Mouse (Mus musculus): Measurements from ENCODE around the gene Phgdh. TPM values are rescaled to one million over a fixed set of nuclear protein-coding genes. Genes with fewer than 3 reads are reported as not detected.
"Not testable (repeated sequence)": the region's sequence is repeated elsewhere in the genome, so short reads cannot be mapped to it uniquely, and the experiment has no call there.

Gene Phgdh
- polyA plus RNA-seq (2014; fragmentation: Nextera tagmentation; extraction: Ambion mirVana): 332 and 367 TPM in 2 replicates

DNA sequence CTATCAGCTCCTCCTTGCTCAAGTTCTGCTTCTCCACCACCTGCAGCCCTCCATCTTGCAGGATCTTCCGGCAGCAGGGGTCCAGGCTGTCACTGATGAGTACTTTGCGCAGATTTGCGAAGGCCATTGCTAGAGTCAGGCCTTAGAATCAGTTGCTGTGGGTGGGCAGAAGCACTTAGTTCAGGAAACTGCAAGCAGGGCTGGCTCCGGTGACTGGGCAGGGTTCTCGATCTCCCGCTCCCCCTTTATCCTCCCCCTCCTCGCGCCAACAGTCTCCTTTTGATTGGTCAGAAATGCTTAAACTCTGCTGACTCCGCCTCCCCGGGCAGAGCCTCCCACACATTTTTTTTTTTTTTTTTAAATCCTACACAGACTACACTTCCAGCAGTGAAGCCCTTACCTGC is at the start of gene Phgdh:
Phgdh (minus strand) TSS at position 285 of the 404 bp plus-strand sequence.
- Histone ChIP-seq H3K4me3 (ENCODE audit: low read depth, low read length) (peak within 1 kb of the TSS; percentile 73), H3K27ac (ENCODE audit: low read depth, low read length) (peak within 1 kb of the TSS; percentile 39), H3K9ac (ENCODE audit: low read length) (peak within 1 kb of the TSS; percentile 74), H3K4me2 (ENCODE audit: low read depth, low read length, severe bottlenecking) (peak within 1 kb of the TSS; percentile 82)
- H3K4me1 ChIP-seq (replicated peaks; ENCODE audit: control insufficient read depth, insufficient read depth, low read length); H3K9me3 ChIP-seq (ENCODE audit: control insufficient read depth, low read length); H3K27me3 ChIP-seq (ENCODE audit: control insufficient read depth, insufficient read depth, low read length); H3K36me3 ChIP-seq (ENCODE audit: control insufficient read depth, insufficient read depth, low read length): not testable (repeated sequence)
- peak; percentile 88 for ATAC-seq (replicated peaks; ENCODE audit: low FRiP score)
- DNase-seq (ENCODE audit: low spot score): peak; percentile 88
- under 1% methylated on average over 10 of the region's 10 CpGs for WGBS

DNA sequence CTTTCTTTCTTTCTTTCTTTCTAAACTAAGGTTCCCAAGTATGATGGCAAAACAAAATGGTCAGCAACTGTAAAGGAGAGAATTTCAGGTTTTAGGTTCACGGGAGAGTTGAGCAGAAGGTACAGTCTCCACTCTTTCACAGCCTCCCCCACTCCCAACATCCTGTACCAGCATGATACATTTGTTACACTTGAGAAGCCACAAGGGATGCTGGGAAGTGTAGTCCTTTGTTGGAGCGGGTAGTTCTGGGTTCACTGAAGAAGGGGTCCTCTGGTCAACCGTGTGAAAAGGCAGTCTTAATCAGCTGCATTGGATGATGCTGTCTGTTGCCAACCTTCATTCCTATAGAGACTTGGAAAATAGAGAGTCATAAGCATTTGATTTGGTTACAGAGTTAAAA is 49.5 kb upstream of the Phgdh start:
- WGBS: 61% methylated on average over 3 of the region's 3 CpGs

GRCm38 (mm10) chr3:98387756-98388155 is 48.0 kb upstream of the Phgdh start:
- ATAC-seq (replicated peaks; ENCODE audit: low FRiP score) (no peak), DNase-seq (ENCODE audit: low spot score) (no peak)
- no peaks in the 10 kb centered on the region for H3K9me3 ChIP-seq (ENCODE audit: control insufficient read depth, low read length)
- WGBS: 91% methylated on average over 7 of the region's 7 CpGs
- peaks cover 6% of the 10 kb centered on the region for H3K4me1 ChIP-seq (replicated peaks; ENCODE audit: control insufficient read depth, insufficient read depth, low read length)
- H3K27ac ChIP-seq (ENCODE audit: low read depth, low read length): no peak overlapping the region
- H3K27me3 ChIP-seq (ENCODE audit: control insufficient read depth, insufficient read depth, low read length): no peaks in the 10 kb centered on the region
- H3K9ac ChIP-seq (ENCODE audit: low read length): no peak overlapping the region
- H3K36me3 ChIP-seq (ENCODE audit: control insufficient read depth, insufficient read depth, low read length): no peaks in the 10 kb centered on the region
- no peak overlapping the region for H3K4me2 ChIP-seq (ENCODE audit: low read depth, low read length, severe bottlenecking)
- H3K4me3 ChIP-seq (ENCODE audit: low read depth, low read length): no peak overlapping the region

More for the DNA sequence above, 49.5 kb upstream of the Phgdh start:
- Histone ChIP-seq H3K36me3 (ENCODE audit: control insufficient read depth, insufficient read depth, low read length) (no peaks in the 10 kb centered on the region), H3K9me3 (ENCODE audit: control insufficient read depth, low read length) (no peaks in the 10 kb centered on the region), H3K4me2 (ENCODE audit: low read depth, low read length, severe bottlenecking) (no peak overlapping the region), H3K27me3 (ENCODE audit: control insufficient read depth, insufficient read depth, low read length) (no peaks in the 10 kb centered on the region), H3K27ac (ENCODE audit: low read depth, low read length) (no peak overlapping the region), H3K4me3 (ENCODE audit: low read depth, low read length) (no peak overlapping the region), H3K4me1 (replicated peaks; ENCODE audit: control insufficient read depth, insufficient read depth, low read length) (no peaks in the 10 kb centered on the region), H3K9ac (ENCODE audit: low read length) (no peak overlapping the region)
- ATAC-seq (replicated peaks; ENCODE audit: low FRiP score): peak; percentile 56; the same call in 1 of the 2 replicates
- DNase-seq (ENCODE audit: low spot score): no peak

DNA sequence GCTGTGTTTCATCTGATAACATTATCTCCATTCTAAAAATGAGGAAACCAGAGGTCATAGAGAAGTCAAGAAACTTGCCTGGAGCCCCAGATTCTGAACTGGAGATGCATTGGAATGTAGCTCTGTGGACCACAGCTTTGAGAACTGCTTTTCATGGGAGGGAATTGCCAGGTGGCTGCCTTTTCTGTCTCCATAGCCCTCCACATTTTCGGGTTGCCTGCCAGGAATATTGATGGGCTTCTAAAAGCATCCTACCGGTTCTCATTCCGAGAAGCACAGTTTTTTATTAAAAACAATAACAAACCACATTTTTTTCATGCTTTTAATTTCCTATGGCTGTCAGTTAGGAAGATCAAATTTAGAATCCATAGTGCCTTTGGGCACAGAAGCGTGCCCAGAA is 47.3 kb upstream of the Phgdh start:
- Histone ChIP-seq H3K4me1 (replicated peaks; ENCODE audit: control insufficient read depth, insufficient read depth, low read length) (peaks cover 6% of the 10 kb centered on the region), H3K27ac (ENCODE audit: low read depth, low read length) (no peak overlapping the region), H3K9ac (ENCODE audit: low read length) (no peak overlapping the region), H3K27me3 (ENCODE audit: control insufficient read depth, insufficient read depth, low read length) (no peaks in the 10 kb centered on the region), H3K4me3 (ENCODE audit: low read depth, low read length) (no peak overlapping the region), H3K36me3 (ENCODE audit: control insufficient read depth, insufficient read depth, low read length) (no peaks in the 10 kb centered on the region), H3K4me2 (ENCODE audit: low read depth, low read length, severe bottlenecking) (no peak overlapping the region), H3K9me3 (ENCODE audit: control insufficient read depth, low read length) (no peaks in the 10 kb centered on the region)
- ATAC-seq (replicated peaks; ENCODE audit: low FRiP score) (no peak), DNase-seq (ENCODE audit: low spot score) (no peak)
- WGBS: 78% methylated on average over 4 of the region's 4 CpGs

DNA sequence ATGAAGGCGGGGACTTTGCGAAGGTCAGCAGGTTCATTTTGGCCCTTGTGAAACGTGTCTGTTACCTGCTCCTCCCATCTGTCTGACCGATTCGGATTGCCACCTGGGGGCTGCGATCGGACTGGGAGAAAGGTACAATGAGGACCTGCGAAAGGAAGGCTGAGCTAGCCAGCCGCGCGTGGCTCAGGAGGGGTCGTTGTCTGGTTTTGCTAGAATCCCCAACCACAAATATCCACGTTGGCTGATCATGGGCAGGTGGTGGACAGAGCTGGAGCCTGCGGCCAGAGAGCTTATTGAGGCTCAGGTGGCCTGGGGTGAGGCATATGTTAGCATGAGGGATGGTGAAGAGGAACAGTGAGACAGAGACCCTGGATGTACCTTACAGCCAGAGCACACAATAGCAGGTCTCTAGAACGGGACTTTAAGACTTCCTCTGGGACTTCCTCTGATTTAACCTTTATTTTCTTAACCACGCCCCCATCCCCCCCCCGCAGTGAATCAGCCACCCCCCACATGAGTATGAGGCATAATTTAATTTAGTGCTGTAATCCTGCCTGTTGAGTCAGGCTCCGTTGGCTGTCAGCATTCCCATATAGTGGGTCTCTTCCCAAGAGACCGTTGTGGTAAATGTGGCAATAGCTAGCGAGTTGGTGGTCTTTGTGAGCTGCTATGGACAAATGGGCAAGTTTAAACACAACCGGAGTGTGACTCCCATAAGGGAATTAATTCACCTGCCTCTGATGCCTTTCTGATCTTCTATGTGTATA is 43.4 kb upstream of the Phgdh start:
- H3K4me1 ChIP-seq (replicated peaks; ENCODE audit: control insufficient read depth, insufficient read depth, low read length): peaks cover 6% of the 10 kb centered on the region
- peak overlapping the region; percentile 92 for H3K9ac ChIP-seq (ENCODE audit: low read length)
- no peaks in the 10 kb centered on the region for H3K36me3 ChIP-seq (ENCODE audit: control insufficient read depth, insufficient read depth, low read length)
- ATAC-seq (replicated peaks; ENCODE audit: low FRiP score): peak; percentile 43
- no peak for DNase-seq (ENCODE audit: low spot score)
- WGBS: 9% methylated on average over 21 of the region's 21 CpGs
- H3K27me3 ChIP-seq (ENCODE audit: control insufficient read depth, insufficient read depth, low read length): no peaks in the 10 kb centered on the region
- H3K9me3 ChIP-seq (ENCODE audit: control insufficient read depth, low read length): no peaks in the 10 kb centered on the region
- H3K27ac ChIP-seq (ENCODE audit: low read depth, low read length): no peak overlapping the region
- H3K4me2 ChIP-seq (ENCODE audit: low read depth, low read length, severe bottlenecking): peak overlapping the region; percentile 95
- peak overlapping the region; percentile 82 for H3K4me3 ChIP-seq (ENCODE audit: low read depth, low read length)

DNA sequence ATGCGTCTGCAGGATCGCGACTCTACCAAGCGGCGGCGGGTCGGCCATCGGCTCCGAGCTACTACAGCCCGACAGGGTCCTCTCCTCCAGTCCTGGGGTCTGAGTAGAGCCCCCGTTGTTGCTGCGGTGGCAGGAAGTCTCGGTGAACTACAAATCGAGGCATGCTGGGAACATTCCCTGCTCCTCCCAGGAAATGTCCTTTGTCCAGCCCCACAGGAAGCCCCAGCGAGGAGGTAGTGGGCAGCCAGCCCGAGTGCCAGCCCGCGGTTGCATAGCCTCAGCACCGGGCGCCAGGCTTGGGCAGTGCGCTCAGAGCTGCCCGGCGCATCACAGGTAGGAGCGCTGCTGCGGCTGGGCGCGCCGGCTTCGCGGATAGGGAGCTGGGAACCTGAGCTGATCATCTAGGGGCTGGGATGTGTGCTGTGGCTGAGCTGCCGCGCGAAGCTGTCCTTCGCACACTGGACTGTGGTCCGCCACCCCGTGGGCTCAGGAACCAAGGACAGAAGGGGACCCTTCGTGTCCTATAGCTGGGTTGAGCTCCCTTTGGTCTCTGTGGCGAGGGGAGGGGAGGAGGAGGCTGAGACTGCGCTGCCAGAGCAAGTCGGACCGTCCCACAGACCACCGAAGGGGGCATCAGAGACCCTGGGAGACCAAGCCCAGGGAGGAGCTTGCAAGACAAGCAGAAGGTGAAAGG is 42.6 kb upstream of the Phgdh start, which contains the start of gene Zfp697:
Zfp697 (plus strand) TSS at position 216 of the 694 bp plus-strand sequence.
- ATAC-seq (replicated peaks; ENCODE audit: low FRiP score) (peak; percentile 93), DNase-seq (ENCODE audit: low spot score) (peak; percentile 87)
- whole genome bisulfite sequencing: under 1% methylated on average over 42 of the region's 42 CpGs
- no peaks in the 10 kb centered on the region for H3K27me3 ChIP-seq (ENCODE audit: control insufficient read depth, insufficient read depth, low read length)
- H3K4me1 ChIP-seq (replicated peaks; ENCODE audit: control insufficient read depth, insufficient read depth, low read length): peaks cover 6% of the 10 kb centered on the region
- no peaks in the 10 kb centered on the region for H3K9me3 ChIP-seq (ENCODE audit: control insufficient read depth, low read length)
- H3K4me2 ChIP-seq (ENCODE audit: low read depth, low read length, severe bottlenecking): peak within 1 kb of the TSS; percentile 95
- H3K4me3 ChIP-seq (ENCODE audit: low read depth, low read length): peak within 1 kb of the TSS; percentile 82
- H3K27ac ChIP-seq (ENCODE audit: low read depth, low read length): no peak within 1 kb of the TSS
- H3K36me3 ChIP-seq (ENCODE audit: control insufficient read depth, insufficient read depth, low read length): no peaks in the 10 kb centered on the region
- H3K9ac ChIP-seq (ENCODE audit: low read length): peak within 1 kb of the TSS; percentile 92

- H3K27ac ChIP-seq (ENCODE audit: low read depth, low read length): no peak overlapping the region
- peaks cover 6% of the 10 kb centered on the region for H3K4me1 ChIP-seq (replicated peaks; ENCODE audit: control insufficient read depth, insufficient read depth, low read length)
- DNase-seq (ENCODE audit: low spot score): no peak
- no peaks in the 10 kb centered on the region for H3K9me3 ChIP-seq (ENCODE audit: control insufficient read depth, low read length)
- H3K36me3 ChIP-seq (ENCODE audit: control insufficient read depth, insufficient read depth, low read length): no peaks in the 10 kb centered on the region
- H3K4me3 ChIP-seq (ENCODE audit: low read depth, low read length): peak overlapping the region; percentile 82
- ATAC-seq (replicated peaks; ENCODE audit: low FRiP score): peak; percentile 23
- H3K4me2 ChIP-seq (ENCODE audit: low read depth, low read length, severe bottlenecking): peak overlapping the region; percentile 95
- H3K9ac ChIP-seq (ENCODE audit: low read length): peak overlapping the region; percentile 92
- 8% methylated on average over 17 of the region's 17 CpGs for WGBS
- H3K27me3 ChIP-seq (ENCODE audit: control insufficient read depth, insufficient read depth, low read length): no peaks in the 10 kb centered on the region
Measured at GRCm38 (mm10) chr3:98381677-98382245, 42.0 kb upstream of the Phgdh start.

GRCm38 (mm10) chr3:98379236-98379635 is 39.4 kb upstream of the Phgdh start:
- H3K27ac ChIP-seq (ENCODE audit: low read depth, low read length): no peak overlapping the region
- no peak overlapping the region for H3K4me2 ChIP-seq (ENCODE audit: low read depth, low read length, severe bottlenecking)
- no peak for ATAC-seq (replicated peaks; ENCODE audit: low FRiP score)
- H3K4me3 ChIP-seq (ENCODE audit: low read depth, low read length): no peak overlapping the region
- no peaks in the 10 kb centered on the region for H3K36me3 ChIP-seq (ENCODE audit: control insufficient read depth, insufficient read depth, low read length)
- no peak for DNase-seq (ENCODE audit: low spot score)
- H3K27me3 ChIP-seq (ENCODE audit: control insufficient read depth, insufficient read depth, low read length): no peaks in the 10 kb centered on the region
- WGBS: 36% methylated on average over 7 of the region's 7 CpGs
- H3K9ac ChIP-seq (ENCODE audit: low read length): no peak overlapping the region
- H3K9me3 ChIP-seq (ENCODE audit: control insufficient read depth, low read length): no peaks in the 10 kb centered on the region
- peaks cover 6% of the 10 kb centered on the region for H3K4me1 ChIP-seq (replicated peaks; ENCODE audit: control insufficient read depth, insufficient read depth, low read length)
